Comparison of ENCODE assay signal across 11 mouse cellular contexts in the genomic region with DNA sequence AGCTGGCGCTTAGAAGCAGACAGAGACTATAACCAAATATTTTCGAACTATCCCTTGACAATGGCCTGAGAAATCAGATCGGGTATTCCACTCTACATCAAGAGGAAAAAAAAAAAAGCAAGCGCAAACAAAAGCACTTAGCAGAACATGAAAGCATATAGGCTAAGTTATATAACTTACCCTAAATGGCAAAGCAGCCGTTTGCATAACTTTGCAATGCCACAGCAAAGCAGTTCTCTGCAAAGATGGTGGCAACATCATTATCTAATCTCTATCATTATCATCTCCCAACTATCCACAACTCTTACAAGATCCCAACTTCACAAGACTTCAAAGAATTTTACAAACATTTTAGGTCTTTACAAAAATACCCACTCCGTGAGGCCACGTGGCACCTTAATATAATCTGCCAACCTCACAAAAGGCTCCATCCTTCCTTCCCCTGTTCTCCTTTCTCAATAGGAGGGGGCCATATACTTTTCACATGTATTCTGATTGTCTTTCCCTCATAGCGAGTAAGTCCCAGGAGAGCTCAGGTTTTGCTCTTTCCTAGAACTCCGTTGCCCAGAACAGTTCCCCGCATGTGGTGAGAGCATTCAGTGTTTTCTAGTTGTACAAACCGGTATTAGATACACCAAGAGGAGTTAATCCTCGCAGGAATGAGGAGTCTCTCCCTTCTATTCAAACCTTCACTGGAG. TPM values are rescaled to one million over a fixed set of nuclear protein-coding genes. Genes with fewer than 3 reads are reported as not detected.
DNase-seq lines count a peak whose midpoint lies in the region; ATAC-seq lines count a peak whose summit lies in the region.
"Had no signal": no experiment of that assay in that cellular context is flagged by ENCODE, and none has a peak within 500 bp of the region (broad histone marks: within the 10 kb centered on the region; RNA-seq: fewer than 3 reads in every experiment).

No protein-coding gene starts in this region.

- peak overlapping the region; percentile 25 for H3K4me2 ChIP-seq in intestine, embryonic 16.5 days (ENCODE audit: low read depth, low read length)
- H3K4me2 ChIP-seq in intestine, embryonic 15.5 days (replicated peaks), result no peak overlapping the region
- H3K4me2 ChIP-seq in embryonic facial prominence, embryonic 14.5 days (ENCODE audit: low read depth, low read length), result peak overlapping the region; percentile 94
- peak overlapping the region; percentile 57 for H3K4me2 ChIP-seq in midbrain, embryonic 14.5 days (ENCODE audit: low read length)

- H3K4me3 ChIP-seq in intestine, embryonic 16.5 days (ENCODE audit: low read length), result no peak overlapping the region
- no peak overlapping the region for H3K4me3 ChIP-seq in intestine, embryonic 15.5 days (replicated peaks)
- peak overlapping the region; percentile 10 for H3K4me3 ChIP-seq in brown adipose tissue, adult 24 weeks (ENCODE audit: insufficient read depth, low read depth, low read length)
- no peak overlapping the region for H3K4me3 ChIP-seq in embryonic facial prominence, embryonic 14.5 days (ENCODE audit: low read depth, low read length)
- peak overlapping the region; percentile 70 for H3K4me3 ChIP-seq in midbrain, embryonic 14.5 days (replicated peaks; ENCODE audit: low read depth, low read length)

- H3K9me3 ChIP-seq in intestine, embryonic 16.5 days (ENCODE audit: control insufficient read depth, low read length), result no peaks in the 10 kb centered on the region
- no peaks in the 10 kb centered on the region for H3K9me3 ChIP-seq in intestine, embryonic 15.5 days
- no peaks in the 10 kb centered on the region for H3K9me3 ChIP-seq in embryonic facial prominence, embryonic 14.5 days (ENCODE audit: control insufficient read depth, low read length)
- H3K9me3 ChIP-seq in midbrain, embryonic 14.5 days (ENCODE audit: control insufficient read depth, low read length), result no peaks in the 10 kb centered on the region

- no peak for ATAC-seq in intestine, embryonic 16.5 days
- no peak for ATAC-seq in intestine, embryonic 15.5 days
- no peak for ATAC-seq in embryonic facial prominence, embryonic 14.5 days (ENCODE audit: low read depth)
- no peak for ATAC-seq in midbrain, embryonic 14.5 days (ENCODE audit: low FRiP score, low TSS enrichment)

- no peak overlapping the region for H3K9ac ChIP-seq in intestine, embryonic 16.5 days (ENCODE audit: low read depth, low read length)
- H3K9ac ChIP-seq in intestine, embryonic 15.5 days, result no peak overlapping the region
- no peak overlapping the region for H3K9ac ChIP-seq in embryonic facial prominence, embryonic 14.5 days (ENCODE audit: low read depth, low read length)
- H3K9ac ChIP-seq in midbrain, embryonic 14.5 days (replicated peaks; ENCODE audit: low read length), result 0 out of 2 replicates have a peak overlapping the region, but pooled peaks have one; percentile 14
- H3K9ac ChIP-seq: liver, embryonic 14.5 days had no signal

- H3K36me3 ChIP-seq in intestine, embryonic 16.5 days (ENCODE audit: control insufficient read depth, insufficient read depth, low read length), result no peaks in the 10 kb centered on the region
- no peaks in the 10 kb centered on the region for H3K36me3 ChIP-seq in intestine, embryonic 15.5 days
- no peaks in the 10 kb centered on the region for H3K36me3 ChIP-seq in embryonic facial prominence, embryonic 14.5 days (ENCODE audit: control insufficient read depth, insufficient read depth, low read length)
- H3K36me3 ChIP-seq in midbrain, embryonic 14.5 days (ENCODE audit: control insufficient read depth, insufficient read depth, low read length), result no peaks in the 10 kb centered on the region

- H3K4me1 ChIP-seq in intestine, embryonic 16.5 days (ENCODE audit: control insufficient read depth, insufficient read depth, low read length), result peaks cover 8% of the 10 kb centered on the region
- H3K4me1 ChIP-seq in intestine, embryonic 15.5 days (replicated peaks), result peaks cover 11% of the 10 kb centered on the region
- H3K4me1 ChIP-seq in brown adipose tissue, adult 24 weeks (ENCODE audit: control insufficient read depth, insufficient read depth, insufficient read length, low read length), result no peaks in the 10 kb centered on the region
- H3K4me1 ChIP-seq in embryonic facial prominence, embryonic 14.5 days (ENCODE audit: control insufficient read depth, insufficient read depth, low read length), result peaks cover 7% of the 10 kb centered on the region; the same call in 1 of the 2 replicates
- H3K4me1 ChIP-seq in midbrain, embryonic 14.5 days (ENCODE audit: control insufficient read depth, insufficient read depth, low read length), result peaks cover 16% of the 10 kb centered on the region

- no peak for DNase-seq in embryonic facial prominence, embryonic 14.5 days (ENCODE audit: low spot score)
- peak; percentile 35 for DNase-seq in midbrain, embryonic 14.5 days
- DNase-seq in right cerebral cortex, postnatal 36 days (ENCODE audit: low spot score in 2 of 2), result no peak
- no peak for DNase-seq in spleen, postnatal 14 days (ENCODE audit: low spot score in 2 of 2)
- DNase-seq: adrenal gland, postnatal 36 days; cerebellum, postnatal 25 days; right cerebral cortex, postnatal 4 days had no signal

- H3K27me3 ChIP-seq in intestine, embryonic 16.5 days (replicated peaks; ENCODE audit: control insufficient read depth, insufficient read depth, low read length), result no peaks in the 10 kb centered on the region
- H3K27me3 ChIP-seq in intestine, embryonic 15.5 days (replicated peaks), result 0 out of 2 replicates have a peak, but pooled peaks cover 8% of the 10 kb centered on the region
- H3K27me3 ChIP-seq in embryonic facial prominence, embryonic 14.5 days (replicated peaks; ENCODE audit: control insufficient read depth, insufficient read depth, low read length), result peaks cover 6% of the 10 kb centered on the region
- H3K27me3 ChIP-seq in midbrain, embryonic 14.5 days (ENCODE audit: control insufficient read depth, insufficient read depth, low read length), result no peaks in the 10 kb centered on the region

- WGBS in intestine, embryonic 16.5 days, result 70% methylated on average over 12 of the region's 12 CpGs
- WGBS in intestine, embryonic 15.5 days, result 74% methylated on average over 12 of the region's 12 CpGs
- WGBS in embryonic facial prominence, embryonic 14.5 days, result 56% methylated on average over 12 of the region's 12 CpGs
- WGBS in midbrain, embryonic 14.5 days, result 46% methylated on average over 12 of the region's 12 CpGs

- H3K27ac ChIP-seq in intestine, embryonic 16.5 days (ENCODE audit: low read length), result no peak overlapping the region
- H3K27ac ChIP-seq in intestine, embryonic 15.5 days, result no peak overlapping the region
- no peak overlapping the region for H3K27ac ChIP-seq in brown adipose tissue, adult 24 weeks (replicated peaks; ENCODE audit: low read depth, low read length)
- no peak overlapping the region for H3K27ac ChIP-seq in embryonic facial prominence, embryonic 14.5 days (replicated peaks; ENCODE audit: low read depth, low read length)
- H3K27ac ChIP-seq in midbrain, embryonic 14.5 days (replicated peaks; ENCODE audit: low read depth, low read length), result no peak overlapping the region
- H3K27ac ChIP-seq: liver, embryonic 14.5 days had no signal

RNA-seq across cellular contexts. Expression of gene Prkaa2, which starts 1.6 kb away (rescaled TPM):
- polyA plus RNA-seq in intestine, embryonic 16.5 days (2015; fragmentation: Nextera tagmentation; extraction: Ambion mirVana), result 6.3 and 7.2 TPM in 2 replicates
- polyA plus RNA-seq in intestine, embryonic 15.5 days (2015; fragmentation: Nextera tagmentation; extraction: Ambion mirVana), result 4.6 and 5.4 TPM in 2 replicates
- 10.3 and 11.7 TPM in 2 replicates for polyA plus RNA-seq in brown adipose tissue, adult 24 weeks (2012; ENCODE audit: insufficient read depth, insufficient read length, missing spikeins)
- 3.9 and 5.6 TPM in 2 replicates for polyA plus RNA-seq in embryonic facial prominence, embryonic 14.5 days (2014; fragmentation: Nextera tagmentation; extraction: Ambion mirVana)
- 17.8 and 19.4 TPM in 2 replicates for polyA plus RNA-seq in midbrain, embryonic 14.5 days (2014; fragmentation: Nextera tagmentation; extraction: Ambion mirVana)

RNA-seq across cellular contexts. Expression of gene Plpp3, which starts 49.1 kb away (rescaled TPM):
- 46.0 and 48.4 TPM in 2 replicates for polyA plus RNA-seq in intestine, embryonic 16.5 days (2015; fragmentation: Nextera tagmentation; extraction: Ambion mirVana)
- 41.2 and 42.0 TPM in 2 replicates for polyA plus RNA-seq in intestine, embryonic 15.5 days (2015; fragmentation: Nextera tagmentation; extraction: Ambion mirVana)
- polyA plus RNA-seq in brown adipose tissue, adult 24 weeks (2012; ENCODE audit: insufficient read depth, insufficient read length, missing spikeins), result 38.6 and 44.2 TPM in 2 replicates
- polyA plus RNA-seq in embryonic facial prominence, embryonic 14.5 days (2014; fragmentation: Nextera tagmentation; extraction: Ambion mirVana), result 107 and 123 TPM in 2 replicates
- polyA plus RNA-seq in midbrain, embryonic 14.5 days (2014; fragmentation: Nextera tagmentation; extraction: Ambion mirVana), result 51.7 and 62.4 TPM in 2 replicates

Comparison
In these comparisons a context has a peak if more than half of its experiments do, and no peak if none do; other contexts are left out.
1. H3K4me3 ChIP-seq: peak in brown adipose tissue, adult 24 weeks (single experiment) and midbrain, embryonic 14.5 days (single experiment); none in intestine, embryonic 16.5 days (single experiment), intestine, embryonic 15.5 days (single experiment) and embryonic facial prominence, embryonic 14.5 days (single experiment).